Mouse (Mus musculus): ENCODE data around the gene Rbms3. TPM values are rescaled to one million over a fixed set of nuclear protein-coding genes. Genes with fewer than 3 reads are reported as not detected.
A peak's percentile ranks its signal among the peaks of the same experiment; 100 is the strongest.

The Rbms3 gene
- polyA plus RNA-seq, 1 experiment from 2014 or later = 80.5 TPM

DNA sequence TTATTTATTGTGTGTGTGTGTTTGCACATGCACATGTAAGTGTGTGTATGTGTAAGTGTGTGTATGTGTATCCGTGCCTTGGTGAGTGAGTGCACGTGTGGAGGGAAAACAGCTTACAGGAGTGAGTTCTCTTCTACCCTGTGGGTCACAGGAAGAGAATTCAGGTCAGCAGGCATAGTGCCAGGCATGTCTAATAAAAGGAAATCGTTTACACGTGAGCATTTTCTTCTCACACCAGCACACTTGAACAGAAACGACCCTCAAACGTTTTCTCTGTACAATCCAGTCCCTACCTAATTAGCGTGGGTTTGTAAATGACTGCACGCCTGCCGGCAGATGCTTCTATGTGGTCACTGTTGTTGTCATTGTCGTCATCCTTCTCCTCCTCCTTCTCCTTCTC, 701.4 kb downstream of the Rbms3 start:
- no peak overlapping the region for H3K27ac ChIP-seq (replicated peaks)
- 0 out of 2 replicates have a peak, but pooled peaks cover 3% of the 10 kb centered on the region for H3K27me3 ChIP-seq
- H3K9me3 ChIP-seq = no peaks in the 10 kb centered on the region
- no peaks in the 10 kb centered on the region for H3K36me3 ChIP-seq
- WGBS = 33% methylated on average over 10 of the region's 10 CpGs
- H3K9ac ChIP-seq = no peak overlapping the region
- H3K4me2 ChIP-seq = no peak overlapping the region
- peaks cover 7% of the 10 kb centered on the region for H3K4me1 ChIP-seq (replicated peaks)
- ATAC-seq (ENCODE audit: low FRiP score, low read depth) = no peak
- no peak overlapping the region for H3K4me3 ChIP-seq

- 87% methylated on average over 8 of the region's 8 CpGs for WGBS
- Histone ChIP-seq H3K4me3 (no peak overlapping the region), H3K27ac (replicated peaks) (no peak overlapping the region), H3K4me2 (no peak overlapping the region), H3K27me3 (0 out of 2 replicates have a peak, but pooled peaks cover 8% of the 10 kb centered on the region), H3K9me3 (no peaks in the 10 kb centered on the region), H3K36me3 (no peaks in the 10 kb centered on the region), H3K4me1 (replicated peaks) (peaks cover 13% of the 10 kb centered on the region), H3K9ac (no peak overlapping the region)
- no peak for ATAC-seq (ENCODE audit: low FRiP score, low read depth)
Observed at GRCm38 (mm10) chr9:116923151-116923550, 706.6 kb downstream of the Rbms3 start.

DNA sequence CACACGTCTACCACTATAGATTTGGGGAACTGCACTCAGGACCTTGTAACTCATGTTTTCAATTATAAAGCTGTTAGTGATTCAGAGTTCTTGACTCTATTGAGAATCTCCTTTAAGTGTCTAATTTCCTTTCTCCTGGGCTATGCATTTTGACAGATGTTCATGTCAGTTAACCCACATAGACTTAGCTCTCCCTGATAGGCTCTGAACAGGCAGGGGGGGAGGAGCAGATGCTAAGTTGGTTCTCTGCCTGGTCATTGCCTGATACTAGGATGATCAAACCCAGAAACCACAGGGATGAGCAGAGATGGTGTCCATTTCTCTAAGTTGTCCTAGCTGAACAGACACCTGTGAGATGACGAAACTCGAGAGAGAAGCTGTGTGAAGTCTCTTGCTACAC, 707.2 kb downstream of the Rbms3 start:
- Histone ChIP-seq H3K9me3 (no peaks in the 10 kb centered on the region), H3K4me1 (replicated peaks) (peaks cover 9% of the 10 kb centered on the region), H3K27me3 (0 out of 2 replicates have a peak, but pooled peaks cover 8% of the 10 kb centered on the region), H3K4me3 (no peak overlapping the region), H3K27ac (replicated peaks) (no peak overlapping the region), H3K4me2 (no peak overlapping the region), H3K9ac (no peak overlapping the region), H3K36me3 (no peaks in the 10 kb centered on the region)
- ATAC-seq (ENCODE audit: low FRiP score, low read depth) = no peak
- WGBS = 76% methylated on average over 3 of the region's 3 CpGs

DNA sequence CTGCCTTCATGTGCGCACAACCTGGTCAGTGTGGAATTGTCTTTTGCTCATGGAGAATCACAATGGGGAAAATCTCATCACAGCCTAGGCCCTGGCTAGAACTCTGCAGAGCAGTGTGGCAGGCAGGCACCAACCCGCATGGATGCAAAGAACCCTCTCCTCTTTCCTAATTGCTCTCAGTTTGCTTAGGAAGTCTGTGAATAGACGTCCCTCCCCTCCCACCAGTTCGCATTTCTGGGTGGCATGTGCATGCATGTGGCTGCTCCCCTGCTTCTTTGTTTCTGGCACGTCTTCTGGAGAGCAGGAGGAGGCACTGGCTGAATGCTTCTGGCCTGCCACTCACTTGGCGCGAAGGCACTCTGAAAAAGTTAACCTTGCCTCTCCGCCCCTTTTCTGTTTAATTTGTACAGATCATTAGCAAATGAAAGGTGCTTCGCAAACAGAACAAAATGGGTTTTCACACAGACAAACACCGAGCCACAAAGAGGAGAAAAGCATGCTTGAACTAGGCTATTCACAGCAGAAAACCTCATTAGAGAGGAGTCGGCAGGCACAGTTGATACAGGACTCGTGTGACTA, 710.2 kb downstream of the Rbms3 start:
- Histone ChIP-seq H3K4me1 (replicated peaks) (peaks cover 9% of the 10 kb centered on the region), H3K27me3 (peaks cover 11% of the 10 kb centered on the region; the same call in 1 of the 2 replicates), H3K36me3 (no peaks in the 10 kb centered on the region), H3K27ac (replicated peaks) (0 out of 2 replicates have a peak overlapping the region, but pooled peaks have one; percentile 39), H3K4me2 (no peak overlapping the region), H3K9ac (no peak overlapping the region), H3K4me3 (no peak overlapping the region), H3K9me3 (no peaks in the 10 kb centered on the region)
- peak; percentile 81 for ATAC-seq (ENCODE audit: low FRiP score, low read depth)
- 20% methylated on average over 12 of the region's 12 CpGs for WGBS

GRCm38 (mm10) chr9:116912493-116912847, 717.2 kb downstream of the Rbms3 start:
- 27% methylated on average over 3 of the region's 3 CpGs for WGBS
- H3K4me2 ChIP-seq = no peak overlapping the region
- ATAC-seq (ENCODE audit: low FRiP score, low read depth) = no peak
- peaks cover 6% of the 10 kb centered on the region; the same call in 1 of the 2 replicates for H3K27me3 ChIP-seq
- no peaks in the 10 kb centered on the region for H3K36me3 ChIP-seq
- H3K9ac ChIP-seq = no peak overlapping the region
- H3K4me3 ChIP-seq = no peak overlapping the region
- no peaks in the 10 kb centered on the region for H3K9me3 ChIP-seq
- H3K4me1 ChIP-seq (replicated peaks) = peaks cover 14% of the 10 kb centered on the region
- peak overlapping the region; percentile 54; the same call in 1 of the 2 replicates for H3K27ac ChIP-seq (replicated peaks)

GRCm38 (mm10) chr9:116911781-116912492, 717.8 kb downstream of the Rbms3 start:
- H3K4me2 ChIP-seq = no peak overlapping the region
- no peaks in the 10 kb centered on the region for H3K9me3 ChIP-seq
- peak overlapping the region; percentile 54 for H3K27ac ChIP-seq (replicated peaks)
- peaks cover 14% of the 10 kb centered on the region for H3K4me1 ChIP-seq (replicated peaks)
- H3K9ac ChIP-seq = no peak overlapping the region
- WGBS = 18% methylated on average over 2 of the region's 2 CpGs
- ATAC-seq (ENCODE audit: low FRiP score, low read depth) = no peak
- no peak overlapping the region for H3K4me3 ChIP-seq
- H3K27me3 ChIP-seq = peaks cover 3% of the 10 kb centered on the region; the same call in 1 of the 2 replicates
- no peaks in the 10 kb centered on the region for H3K36me3 ChIP-seq

DNA sequence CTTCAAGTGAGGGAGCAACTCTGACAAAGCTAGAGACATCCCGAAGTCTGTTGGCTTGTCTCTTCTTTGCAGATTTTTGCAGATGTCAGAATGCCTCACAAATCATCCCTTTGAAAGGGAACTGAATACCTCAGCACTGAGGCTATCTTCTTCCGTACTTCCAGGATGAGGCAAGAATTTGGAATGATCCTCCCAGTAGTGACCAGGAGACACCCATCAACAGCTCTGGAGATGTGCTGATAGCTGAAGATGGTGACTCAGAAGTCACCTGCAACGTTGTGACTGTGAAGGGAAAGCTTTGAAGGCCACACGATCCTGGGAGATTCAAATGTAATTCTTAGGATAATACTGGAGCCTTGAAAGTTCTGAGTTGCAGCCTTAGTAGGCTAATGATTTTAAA, 720.2 kb downstream of the Rbms3 start:
- no peaks in the 10 kb centered on the region for H3K36me3 ChIP-seq

GRCm38 (mm10) chr9:116906955-116907354, 722.8 kb downstream of the Rbms3 start:
- 66% methylated on average over 4 of the region's 4 CpGs for WGBS
- no peaks in the 10 kb centered on the region for H3K27me3 ChIP-seq
- ATAC-seq (ENCODE audit: low FRiP score, low read depth) = no peak

More for the DNA sequence above, 720.2 kb downstream of the Rbms3 start:
- H3K9me3 ChIP-seq = no peaks in the 10 kb centered on the region
- H3K4me1 ChIP-seq (replicated peaks) = peaks cover 14% of the 10 kb centered on the region
- H3K4me3 ChIP-seq = no peak overlapping the region
- H3K4me2 ChIP-seq = no peak overlapping the region
- H3K27ac ChIP-seq (replicated peaks) = no peak overlapping the region
- H3K27me3 ChIP-seq = no peaks in the 10 kb centered on the region
- H3K9ac ChIP-seq = no peak overlapping the region
- ATAC-seq (ENCODE audit: low FRiP score, low read depth) = no peak
- 81% methylated on average over 4 of the region's 4 CpGs for WGBS

GRCm38 (mm10) chr9:116905646-116906045, 724.1 kb downstream of the Rbms3 start:
- peak; percentile 34; the same call in 1 of the 2 replicates for ATAC-seq (ENCODE audit: low FRiP score, low read depth)
- H3K36me3 ChIP-seq = no peaks in the 10 kb centered on the region
- no peak overlapping the region for H3K4me3 ChIP-seq
- H3K27me3 ChIP-seq = no peaks in the 10 kb centered on the region
- H3K4me1 ChIP-seq (replicated peaks) = no peaks in the 10 kb centered on the region
- H3K9me3 ChIP-seq = no peaks in the 10 kb centered on the region
- H3K27ac ChIP-seq (replicated peaks) = no peak overlapping the region
- H3K4me2 ChIP-seq = no peak overlapping the region
- 72% methylated on average over 2 of the region's 2 CpGs for WGBS
- no peak overlapping the region for H3K9ac ChIP-seq

More at GRCm38 (mm10) chr9:116906955-116907354, 722.8 kb downstream of the Rbms3 start:
- no peak overlapping the region for H3K4me3 ChIP-seq
- H3K36me3 ChIP-seq = no peaks in the 10 kb centered on the region
- H3K9ac ChIP-seq = no peak overlapping the region
- H3K9me3 ChIP-seq = no peaks in the 10 kb centered on the region
- H3K4me1 ChIP-seq (replicated peaks) = peaks cover 3% of the 10 kb centered on the region
- no peak overlapping the region for H3K4me2 ChIP-seq
- H3K27ac ChIP-seq (replicated peaks) = no peak overlapping the region

GRCm38 (mm10) chr9:116903304-116903993, 726.3 kb downstream of the Rbms3 start:
- no peak for ATAC-seq (ENCODE audit: low FRiP score, low read depth)

DNA sequence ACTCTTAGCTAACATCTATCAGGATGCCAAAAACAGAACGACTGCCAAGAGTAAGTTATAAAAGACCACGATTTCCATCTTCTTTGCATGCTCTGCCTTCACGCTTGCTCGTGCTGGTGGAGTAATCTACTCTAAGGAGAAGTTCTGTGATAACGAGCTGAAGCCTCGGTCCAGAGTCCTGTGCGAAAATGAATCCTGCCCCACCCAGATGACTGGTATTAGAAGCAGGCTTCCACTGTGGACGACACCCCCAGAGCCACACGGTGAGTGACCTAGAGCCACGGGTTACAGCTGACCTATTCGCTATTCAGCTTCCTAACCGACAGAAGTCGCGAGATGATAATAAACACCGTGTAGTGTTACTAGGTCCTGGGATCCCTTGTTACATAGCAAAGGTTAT, 730.3 kb downstream of the Rbms3 start:
- H3K9me3 ChIP-seq = no peaks in the 10 kb centered on the region
- no peak overlapping the region for H3K4me3 ChIP-seq
- H3K9ac ChIP-seq = no peak overlapping the region
- WGBS = 76% methylated on average over 15 of the region's 15 CpGs
- H3K4me1 ChIP-seq (replicated peaks) = 0 out of 2 replicates have a peak, but pooled peaks cover 3% of the 10 kb centered on the region
- no peaks in the 10 kb centered on the region for H3K36me3 ChIP-seq
- H3K27ac ChIP-seq (replicated peaks) = no peak overlapping the region
- no peaks in the 10 kb centered on the region for H3K27me3 ChIP-seq
- no peak overlapping the region for H3K4me2 ChIP-seq
- no peak for ATAC-seq (ENCODE audit: low FRiP score, low read depth)

More at GRCm38 (mm10) chr9:116903304-116903993, 726.3 kb downstream of the Rbms3 start:
- H3K4me3 ChIP-seq = no peak overlapping the region
- no peak overlapping the region for H3K27ac ChIP-seq (replicated peaks)
- no peak overlapping the region for H3K9ac ChIP-seq
- no peaks in the 10 kb centered on the region for H3K9me3 ChIP-seq
- 0 out of 2 replicates have a peak, but pooled peaks cover 3% of the 10 kb centered on the region for H3K4me1 ChIP-seq (replicated peaks)
- H3K4me2 ChIP-seq = no peak overlapping the region
- 67% methylated on average over 11 of the region's 11 CpGs for WGBS
- no peaks in the 10 kb centered on the region for H3K36me3 ChIP-seq
- H3K27me3 ChIP-seq = no peaks in the 10 kb centered on the region
